Mouse (Mus musculus): Measurements from ENCODE around the gene Fgfr2. TPM values are rescaled to one million over a fixed set of nuclear protein-coding genes. Genes with fewer than 3 reads are reported as not detected.

Fgfr2 gene
- polyA plus RNA-seq, 1 experiment, result 3.0 TPM

DNA sequence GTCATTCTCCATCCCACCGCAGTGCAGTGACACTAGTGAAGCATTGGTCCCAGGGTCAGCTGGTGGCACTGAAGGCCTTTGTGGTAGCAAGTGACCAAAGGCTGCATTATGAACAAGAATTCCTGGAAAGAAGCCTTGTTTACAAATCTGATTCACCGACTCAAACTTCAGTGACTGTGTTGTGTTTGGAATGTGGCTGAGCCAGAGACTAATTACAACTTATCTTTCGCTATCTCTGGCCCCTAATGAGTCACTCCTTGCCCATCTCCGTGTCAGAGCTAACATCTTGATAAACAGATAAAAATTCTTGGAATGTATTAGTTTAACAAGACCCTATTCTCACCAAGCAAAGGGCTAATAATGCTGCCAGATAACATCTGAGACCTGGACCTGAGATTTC, 778.5 kb downstream of the Fgfr2 start:
- Histone ChIP-seq H3K4me3 (ENCODE audit: control insufficient read depth, low read depth, low read length) (no peak overlapping the region), H3K36me3 (ENCODE audit: control insufficient read depth, insufficient read depth, low read length) (no peaks in the 10 kb centered on the region), H3K27ac (ENCODE audit: control insufficient read depth, insufficient read depth, low read depth, low read length) (no peak overlapping the region), H3K27me3 (ENCODE audit: control insufficient read depth, insufficient read depth, low read length) (no peaks in the 10 kb centered on the region), H3K4me1 (ENCODE audit: control insufficient read depth, insufficient read depth, low read length) (no peaks in the 10 kb centered on the region; the same call in 1 of the 2 replicates)
- TF ChIP-seq POLR2A (IDR thresholded peaks at IDR 0.05; ENCODE audit: control insufficient read depth, low read depth, low read length) (no peak), CTCF (IDR thresholded peaks at IDR 0.05; ENCODE audit: control insufficient read depth, insufficient read depth, insufficient replicate concordance, low read depth, low read length) (no peak)

DNA sequence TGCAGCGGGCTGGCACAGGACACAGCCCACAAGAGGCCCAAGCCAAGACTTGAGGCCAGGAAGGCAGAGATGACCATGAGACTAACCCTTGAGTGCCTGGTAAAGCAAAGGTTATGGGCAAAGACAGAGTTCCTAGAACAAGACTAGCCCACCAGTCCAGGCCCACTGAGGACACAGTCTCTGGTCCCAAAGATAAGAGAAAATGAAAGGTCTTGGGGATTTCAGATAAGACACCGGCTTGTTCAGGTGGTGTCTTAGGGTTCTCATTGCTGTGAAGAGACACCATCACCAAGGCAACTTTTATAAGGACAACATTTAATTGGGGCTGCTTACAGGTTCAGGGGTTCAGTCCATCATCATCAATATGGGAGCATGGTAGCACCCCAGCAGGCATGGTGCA, 779.2 kb downstream of the Fgfr2 start:
- no peaks in the 10 kb centered on the region for H3K27me3 ChIP-seq (ENCODE audit: control insufficient read depth, insufficient read depth, low read length)

DNA sequence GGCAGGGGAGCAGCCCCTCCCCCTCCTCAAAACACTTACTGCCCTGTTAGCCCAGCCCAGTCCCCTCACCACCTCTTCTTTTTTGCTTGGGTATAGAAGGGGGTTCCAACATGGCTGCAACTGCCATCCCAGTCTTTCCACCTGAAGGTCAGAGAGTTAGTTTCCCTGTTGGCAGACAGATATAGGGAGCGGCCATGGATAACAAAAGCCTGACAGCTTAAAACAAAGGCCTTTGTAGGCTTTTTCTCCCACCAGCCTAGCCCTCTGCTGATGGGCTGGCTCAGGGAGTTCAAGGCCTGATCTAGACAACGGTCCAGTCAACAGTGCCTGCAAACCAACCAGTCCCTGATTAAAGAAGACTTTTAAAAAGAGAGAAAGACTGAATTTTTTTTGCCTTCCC, 780.0 kb downstream of the Fgfr2 start:
- Histone ChIP-seq H3K4me1 (ENCODE audit: control insufficient read depth, insufficient read depth, low read length) (no peaks in the 10 kb centered on the region; the same call in 1 of the 2 replicates), H3K27ac (ENCODE audit: control insufficient read depth, insufficient read depth, low read depth, low read length) (no peak overlapping the region)
- TF ChIP-seq CTCF (IDR thresholded peaks at IDR 0.05; ENCODE audit: control insufficient read depth, insufficient read depth, insufficient replicate concordance, low read depth, low read length) (no peak), POLR2A (IDR thresholded peaks at IDR 0.05; ENCODE audit: control insufficient read depth, low read depth, low read length) (no peak)

More for the DNA sequence above, 779.2 kb downstream of the Fgfr2 start:
- Histone ChIP-seq H3K4me1 (ENCODE audit: control insufficient read depth, insufficient read depth, low read length) (no peaks in the 10 kb centered on the region; the same call in 1 of the 2 replicates), H3K36me3 (ENCODE audit: control insufficient read depth, insufficient read depth, low read length) (no peaks in the 10 kb centered on the region), H3K27ac (ENCODE audit: control insufficient read depth, insufficient read depth, low read depth, low read length) (no peak overlapping the region), H3K4me3 (ENCODE audit: control insufficient read depth, low read depth, low read length) (no peak overlapping the region)
- TF ChIP-seq CTCF (IDR thresholded peaks at IDR 0.05; ENCODE audit: control insufficient read depth, insufficient read depth, insufficient replicate concordance, low read depth, low read length), result no peak
- no peak for TF ChIP-seq POLR2A (IDR thresholded peaks at IDR 0.05; ENCODE audit: control insufficient read depth, low read depth, low read length)

GRCm38 (mm10) chr7:132339041-132339839, 783.9 kb downstream of the Fgfr2 start:
- no peak for TF ChIP-seq CTCF (IDR thresholded peaks at IDR 0.05; ENCODE audit: control insufficient read depth, insufficient read depth, insufficient replicate concordance, low read depth, low read length)
- no peak for TF ChIP-seq POLR2A (IDR thresholded peaks at IDR 0.05; ENCODE audit: control insufficient read depth, low read depth, low read length)
- H3K27ac ChIP-seq (ENCODE audit: control insufficient read depth, insufficient read depth, low read depth, low read length), result 0 out of 2 replicates have a peak overlapping the region, but pooled peaks have one; percentile 0

More for the DNA sequence above, 780.0 kb downstream of the Fgfr2 start:
- H3K27me3 ChIP-seq (ENCODE audit: control insufficient read depth, insufficient read depth, low read length), result no peaks in the 10 kb centered on the region
- no peaks in the 10 kb centered on the region for H3K36me3 ChIP-seq (ENCODE audit: control insufficient read depth, insufficient read depth, low read length)
- H3K4me3 ChIP-seq (ENCODE audit: control insufficient read depth, low read depth, low read length), result no peak overlapping the region

GRCm38 (mm10) chr7:132338350-132338749, 784.8 kb downstream of the Fgfr2 start:
- Histone ChIP-seq H3K4me1 (ENCODE audit: control insufficient read depth, insufficient read depth, low read length) (no peaks in the 10 kb centered on the region), H3K27me3 (ENCODE audit: control insufficient read depth, insufficient read depth, low read length) (no peaks in the 10 kb centered on the region), H3K27ac (ENCODE audit: control insufficient read depth, insufficient read depth, low read depth, low read length) (no peak overlapping the region), H3K36me3 (ENCODE audit: control insufficient read depth, insufficient read depth, low read length) (no peaks in the 10 kb centered on the region), H3K4me3 (ENCODE audit: control insufficient read depth, low read depth, low read length) (no peak overlapping the region)
- TF ChIP-seq POLR2A (IDR thresholded peaks at IDR 0.05; ENCODE audit: control insufficient read depth, low read depth, low read length), result no peak

More at GRCm38 (mm10) chr7:132339041-132339839, 783.9 kb downstream of the Fgfr2 start:
- Histone ChIP-seq H3K4me3 (ENCODE audit: control insufficient read depth, low read depth, low read length) (no peak overlapping the region), H3K36me3 (ENCODE audit: control insufficient read depth, insufficient read depth, low read length) (no peaks in the 10 kb centered on the region), H3K27me3 (ENCODE audit: control insufficient read depth, insufficient read depth, low read length) (no peaks in the 10 kb centered on the region), H3K4me1 (ENCODE audit: control insufficient read depth, insufficient read depth, low read length) (no peaks in the 10 kb centered on the region)

GRCm38 (mm10) chr7:132337268-132337917, 785.8 kb downstream of the Fgfr2 start:
- Histone ChIP-seq H3K4me1 (ENCODE audit: control insufficient read depth, insufficient read depth, low read length) (no peaks in the 10 kb centered on the region), H3K4me3 (ENCODE audit: control insufficient read depth, low read depth, low read length) (no peak overlapping the region), H3K36me3 (ENCODE audit: control insufficient read depth, insufficient read depth, low read length) (no peaks in the 10 kb centered on the region), H3K27me3 (ENCODE audit: control insufficient read depth, insufficient read depth, low read length) (no peaks in the 10 kb centered on the region), H3K27ac (ENCODE audit: control insufficient read depth, insufficient read depth, low read depth, low read length) (peak overlapping the region; percentile 10; the same call in 1 of the 2 replicates)
- no peak for TF ChIP-seq CTCF (IDR thresholded peaks at IDR 0.05; ENCODE audit: control insufficient read depth, insufficient read depth, insufficient replicate concordance, low read depth, low read length)
- TF ChIP-seq POLR2A (IDR thresholded peaks at IDR 0.05; ENCODE audit: control insufficient read depth, low read depth, low read length), result no peak

- peak overlapping the region; percentile 10; the same call in 1 of the 2 replicates for H3K27ac ChIP-seq (ENCODE audit: control insufficient read depth, insufficient read depth, low read depth, low read length)
- TF ChIP-seq POLR2A (IDR thresholded peaks at IDR 0.05; ENCODE audit: control insufficient read depth, low read depth, low read length), result no peak
- no peak for TF ChIP-seq CTCF (IDR thresholded peaks at IDR 0.05; ENCODE audit: control insufficient read depth, insufficient read depth, insufficient replicate concordance, low read depth, low read length)
- no peak overlapping the region for H3K4me3 ChIP-seq (ENCODE audit: control insufficient read depth, low read depth, low read length)
- H3K4me1 ChIP-seq (ENCODE audit: control insufficient read depth, insufficient read depth, low read length), result no peaks in the 10 kb centered on the region
- no peaks in the 10 kb centered on the region for H3K27me3 ChIP-seq (ENCODE audit: control insufficient read depth, insufficient read depth, low read length)
- H3K36me3 ChIP-seq (ENCODE audit: control insufficient read depth, insufficient read depth, low read length), result no peaks in the 10 kb centered on the region
Measured at GRCm38 (mm10) chr7:132336781-132337180, 786.4 kb downstream of the Fgfr2 start.
